Mouse (Mus musculus) kidney, postnatal 25 days (tissue): ENCODE data around the gene Vmn2r104.

Experiments used
- DNase-seq, 2 experiments: peaks; one replicate each; pipeline ENCODE4 v3.0.0; 2021; ENCODE audit warnings: mixed read lengths in 2 of 2

Vmn2r104 gene

GRCm38 (mm10) chr17:20048236-20048635, at the start of gene Vmn2r104:
Vmn2r104 (minus strand) TSS chr17:20048336.
- DNase-seq, result no peak

- DNase-seq, result no peak
Measured at GRCm38 (mm10) chr17:20074090-20074489, 26.0 kb upstream of the Vmn2r104 start.

GRCm38 (mm10) chr17:20071656-20072396, 23.7 kb upstream of the Vmn2r104 start:
- DNase-seq, result no peak
